Mouse (Mus musculus): ENCODE measurements around the gene Suv39h2. TPM values are rescaled to one million over a fixed set of nuclear protein-coding genes. Genes with fewer than 3 reads are reported as not detected.

The Suv39h2 gene
- polyA plus RNA-seq, 1 experiment from 2014 or later: 40.3 TPM

GRCm38 (mm10) chr2:3456590-3456989, 18.2 kb downstream of the Suv39h2 start:
- H3K9ac ChIP-seq: no peak overlapping the region
- WGBS: 76% methylated on average over 4 of the region's 4 CpGs
- no peaks in the 10 kb centered on the region for H3K9me3 ChIP-seq
- no peak for ATAC-seq (ENCODE audit: low FRiP score)
- peaks cover 68% of the 10 kb centered on the region for H3K36me3 ChIP-seq (replicated peaks)
- no peaks in the 10 kb centered on the region for H3K4me1 ChIP-seq
- no peak overlapping the region for H3K4me3 ChIP-seq (replicated peaks)
- H3K4me2 ChIP-seq: no peak overlapping the region
- H3K27ac ChIP-seq: no peak overlapping the region
- no peaks in the 10 kb centered on the region for H3K27me3 ChIP-seq

- H3K27ac ChIP-seq: no peak overlapping the region
- H3K27me3 ChIP-seq: no peaks in the 10 kb centered on the region
- ATAC-seq (ENCODE audit: low FRiP score): no peak
- no peak overlapping the region for H3K4me2 ChIP-seq
- peaks cover 51% of the 10 kb centered on the region for H3K36me3 ChIP-seq (replicated peaks)
- WGBS: 93% methylated on average over 3 of the region's 3 CpGs
- H3K4me3 ChIP-seq (replicated peaks): no peak overlapping the region
- H3K4me1 ChIP-seq: no peaks in the 10 kb centered on the region
- H3K9me3 ChIP-seq: no peaks in the 10 kb centered on the region
- no peak overlapping the region for H3K9ac ChIP-seq
Observed at GRCm38 (mm10) chr2:3453096-3453495, 21.7 kb downstream of the Suv39h2 start.

GRCm38 (mm10) chr2:3449431-3449830, 25.4 kb downstream of the Suv39h2 start:
- 83% methylated on average over 2 of the region's 2 CpGs for WGBS
- H3K9ac ChIP-seq: no peak overlapping the region
- H3K36me3 ChIP-seq (replicated peaks): peaks cover 32% of the 10 kb centered on the region
- no peak overlapping the region for H3K4me3 ChIP-seq (replicated peaks)
- H3K27ac ChIP-seq: no peak overlapping the region
- H3K9me3 ChIP-seq: no peaks in the 10 kb centered on the region
- H3K4me1 ChIP-seq: no peaks in the 10 kb centered on the region
- no peak for ATAC-seq (ENCODE audit: low FRiP score)
- H3K4me2 ChIP-seq: no peak overlapping the region
- H3K27me3 ChIP-seq: no peaks in the 10 kb centered on the region

- Histone ChIP-seq H3K4me3 (replicated peaks) (no peak overlapping the region), H3K9ac (no peak overlapping the region), H3K27ac (no peak overlapping the region), H3K4me1 (no peaks in the 10 kb centered on the region), H3K27me3 (no peaks in the 10 kb centered on the region), H3K4me2 (no peak overlapping the region), H3K36me3 (replicated peaks) (peaks cover 28% of the 10 kb centered on the region), H3K9me3 (no peaks in the 10 kb centered on the region)
- WGBS: 90% methylated on average over 4 of the region's 4 CpGs
- ATAC-seq (ENCODE audit: low FRiP score): no peak
Observed at GRCm38 (mm10) chr2:3445984-3446383, 28.8 kb downstream of the Suv39h2 start.

- H3K4me1 ChIP-seq: no peaks in the 10 kb centered on the region
- no peak overlapping the region for H3K27ac ChIP-seq
- H3K9ac ChIP-seq: no peak overlapping the region
- H3K36me3 ChIP-seq (replicated peaks): peaks cover 27% of the 10 kb centered on the region
- no peak overlapping the region for H3K4me3 ChIP-seq (replicated peaks)
- H3K4me2 ChIP-seq: no peak overlapping the region
- H3K9me3 ChIP-seq: no peaks in the 10 kb centered on the region
- H3K27me3 ChIP-seq: no peaks in the 10 kb centered on the region
- 78% methylated on average over 7 of the region's 7 CpGs for WGBS
- ATAC-seq (ENCODE audit: low FRiP score): no peak
Observed at GRCm38 (mm10) chr2:3444206-3444605, 30.6 kb downstream of the Suv39h2 start.

GRCm38 (mm10) chr2:3437956-3438355, 36.9 kb downstream of the Suv39h2 start:
- Histone ChIP-seq H3K4me2 (no peak overlapping the region), H3K4me3 (replicated peaks) (no peak overlapping the region), H3K4me1 (no peaks in the 10 kb centered on the region; the same call in 1 of the 2 replicates), H3K27me3 (no peaks in the 10 kb centered on the region), H3K9ac (no peak overlapping the region), H3K36me3 (replicated peaks) (peaks cover 21% of the 10 kb centered on the region), H3K9me3 (no peaks in the 10 kb centered on the region), H3K27ac (no peak overlapping the region)
- ATAC-seq (ENCODE audit: low FRiP score): no peak
- 44% methylated on average over 7 of the region's 7 CpGs for WGBS

- H3K9me3 ChIP-seq: no peaks in the 10 kb centered on the region
- H3K4me3 ChIP-seq (replicated peaks): no peak overlapping the region
- no peaks in the 10 kb centered on the region; the same call in 1 of the 2 replicates for H3K4me1 ChIP-seq
- no peak overlapping the region for H3K4me2 ChIP-seq
- ATAC-seq (ENCODE audit: low FRiP score): no peak
- peaks cover 6% of the 10 kb centered on the region; the same call in 1 of the 2 replicates for H3K36me3 ChIP-seq (replicated peaks)
- no peak overlapping the region for H3K9ac ChIP-seq
- WGBS: 86% methylated on average over 6 of the region's 6 CpGs
- no peak overlapping the region for H3K27ac ChIP-seq
- no peaks in the 10 kb centered on the region for H3K27me3 ChIP-seq
Observed at GRCm38 (mm10) chr2:3435369-3436061, 39.3 kb downstream of the Suv39h2 start.

GRCm38 (mm10) chr2:3430956-3431355, 43.9 kb downstream of the Suv39h2 start:
- Histone ChIP-seq H3K4me3 (replicated peaks) (no peak overlapping the region), H3K27ac (no peak overlapping the region), H3K36me3 (replicated peaks) (no peaks in the 10 kb centered on the region), H3K9me3 (no peaks in the 10 kb centered on the region), H3K9ac (no peak overlapping the region), H3K27me3 (no peaks in the 10 kb centered on the region), H3K4me2 (no peak overlapping the region), H3K4me1 (no peaks in the 10 kb centered on the region)
- 91% methylated on average over 9 of the region's 9 CpGs for WGBS
- ATAC-seq (ENCODE audit: low FRiP score): no peak

- no peak overlapping the region for H3K27ac ChIP-seq
- H3K27me3 ChIP-seq: no peaks in the 10 kb centered on the region
Observed at GRCm38 (mm10) chr2:3424579-3424910, 50.3 kb downstream of the Suv39h2 start.

GRCm38 (mm10) chr2:3423841-3424578, 50.8 kb downstream of the Suv39h2 start, which contains the start of gene Dclre1c:
Dclre1c (plus strand) TSS chr2:3424131.
- 1% methylated on average over 29 of the region's 29 CpGs for WGBS
- no peaks in the 10 kb centered on the region for H3K36me3 ChIP-seq (replicated peaks)
- H3K27ac ChIP-seq: no peak within 1 kb of the TSS
- ATAC-seq (ENCODE audit: low FRiP score): peak; percentile 99
- peak within 1 kb of the TSS; percentile 47 for H3K9ac ChIP-seq
- H3K4me1 ChIP-seq: peaks cover 21% of the 10 kb centered on the region
- H3K4me2 ChIP-seq: peak within 1 kb of the TSS; percentile 71
- no peaks in the 10 kb centered on the region for H3K9me3 ChIP-seq
- peak within 1 kb of the TSS; percentile 73 for H3K4me3 ChIP-seq (replicated peaks)
- no peaks in the 10 kb centered on the region for H3K27me3 ChIP-seq

More at GRCm38 (mm10) chr2:3424579-3424910, 50.3 kb downstream of the Suv39h2 start:
- Histone ChIP-seq H3K9ac (peak overlapping the region; percentile 47), H3K36me3 (replicated peaks) (no peaks in the 10 kb centered on the region), H3K4me2 (peak overlapping the region; percentile 71), H3K4me1 (peaks cover 21% of the 10 kb centered on the region), H3K4me3 (replicated peaks) (peak overlapping the region; percentile 73), H3K9me3 (no peaks in the 10 kb centered on the region)
- 0 out of 2 replicates have a peak, but pooled peaks have one; percentile 2 for ATAC-seq (ENCODE audit: low FRiP score)
- 12% methylated on average over 10 of the region's 10 CpGs for WGBS

GRCm38 (mm10) chr2:3422548-3422947, 52.3 kb downstream of the Suv39h2 start, which contains the start of gene Meig1:
Meig1 (minus strand) TSS chr2:3422648.
- ATAC-seq (ENCODE audit: low FRiP score): no peak
- Histone ChIP-seq H3K9me3 (no peaks in the 10 kb centered on the region), H3K4me1 (peaks cover 21% of the 10 kb centered on the region), H3K9ac (no peak within 1 kb of the TSS), H3K27ac (no peak within 1 kb of the TSS), H3K36me3 (replicated peaks) (no peaks in the 10 kb centered on the region), H3K4me3 (replicated peaks) (no peak within 1 kb of the TSS), H3K4me2 (peak within 1 kb of the TSS; percentile 71), H3K27me3 (peaks cover 7% of the 10 kb centered on the region; the same call in 1 of the 2 replicates)
- 69% methylated on average over 3 of the region's 3 CpGs for WGBS

GRCm38 (mm10) chr2:3420157-3420556, 54.7 kb downstream of the Suv39h2 start:
- H3K27ac ChIP-seq: no peak overlapping the region
- no peak for ATAC-seq (ENCODE audit: low FRiP score)
- WGBS: 35% methylated on average over 4 of the region's 4 CpGs

More at GRCm38 (mm10) chr2:3420157-3420556, 54.7 kb downstream of the Suv39h2 start:
- peaks cover 19% of the 10 kb centered on the region for H3K27me3 ChIP-seq
- no peaks in the 10 kb centered on the region for H3K36me3 ChIP-seq (replicated peaks)
- H3K4me3 ChIP-seq (replicated peaks): no peak overlapping the region
- peaks cover 20% of the 10 kb centered on the region for H3K4me1 ChIP-seq
- no peaks in the 10 kb centered on the region for H3K9me3 ChIP-seq
- no peak overlapping the region for H3K4me2 ChIP-seq
- no peak overlapping the region for H3K9ac ChIP-seq
